Mouse (Mus musculus) midbrain, embryonic 11.5 days (tissue): ENCODE results near the gene Spop. TPM values are rescaled to one million over a fixed set of nuclear protein-coding genes. Genes with fewer than 3 reads are reported as not detected.

Experiments
- ATAC-seq: fragments of 200-750 bp; cut with Nextera tagmentation; 2 replicates; pipeline ENCODE4 v1.8.0; 2017; ENCODE audit warnings: moderate TSS enrichment, moderate library complexity; ENCODE audit not compliant: low FRiP score
- DNase-seq: peaks from one replicate; pipeline ENCODE4 v3.0.0; 2015; ENCODE audit warnings: low spot score; ENCODE audit errors: missing footprints
- H3K27ac ChIP-seq: fragments of 300-500 bp; sonication (generic); 2 replicates; pipeline ENCODE4 v1.5.1; 2014; ENCODE audit warnings: low read depth, low read length
- H3K27me3 ChIP-seq: fragments of 300-500 bp; sonication (generic); 2 replicates; pipeline ENCODE4 v1.6.1; 2014; ENCODE audit warnings: mild to moderate bottlenecking, low read length, moderate library complexity, mixed read lengths; ENCODE audit not compliant: control insufficient read depth, insufficient read depth
- H3K36me3 ChIP-seq: fragments of 300-500 bp; sonication (generic); 2 replicates; pipeline ENCODE4 v1.6.1; 2014; ENCODE audit warnings: mild to moderate bottlenecking, low read length, moderate library complexity, mixed read lengths; ENCODE audit not compliant: control insufficient read depth, insufficient read depth
- H3K4me1 ChIP-seq: fragments of 300-500 bp; sonication (generic); 2 replicates; pipeline ENCODE4 v1.6.1; 2014; ENCODE audit warnings: low read length; ENCODE audit not compliant: control insufficient read depth, insufficient read depth
- H3K4me2 ChIP-seq: fragments of 300-500 bp; sonication (generic); 2 replicates; pipeline ENCODE4 v1.6.1; 2014; ENCODE audit warnings: mild to moderate bottlenecking, moderate library complexity
- H3K4me3 ChIP-seq: fragments of 300-500 bp; sonication (generic); 2 replicates; pipeline ENCODE4 v1.5.1; 2014; ENCODE audit warnings: low read depth, low read length
- H3K9ac ChIP-seq: fragments of 300-500 bp; sonication (generic); 2 replicates; pipeline ENCODE4 v1.6.1; 2014; ENCODE audit warnings: low read length
- H3K9me3 ChIP-seq: fragments of 300-500 bp; sonication (generic); 2 replicates; pipeline ENCODE4 v1.6.1; 2016; ENCODE audit warnings: low read length; ENCODE audit not compliant: control insufficient read depth
- WGBS: fragments of 180-500 bp; shearing (Covaris S2); extraction: QIAGEN DNeasy Blood & Tissue Kit; methylation state at CpG from one replicate; pipeline ENCODE4 v1.1.7; 2014; 5-methylcytosine and 5-hydroxymethylcytosine counted together
- polyA plus RNA-seq: library from polyadenylated mRNA; unstranded; fragments of >200 nt; fragmentation: Nextera tagmentation; extraction: Ambion mirVana; gene quantifications from 2 replicates; pipeline ENCODE4 v1.2.1, GENCODE M21; 2014

Spop gene
- polyA plus RNA-seq, 1 experiment from 2014 or later, result 132 TPM

- H3K27me3 ChIP-seq, result no peaks in the 10 kb centered on the region
- H3K9me3 ChIP-seq, result no peaks in the 10 kb centered on the region
- WGBS, result 91% methylated on average over 2 of the region's 2 CpGs
- DNase-seq, result no peak
- no peaks in the 10 kb centered on the region for H3K4me1 ChIP-seq
- ATAC-seq, result no peak
- H3K4me2 ChIP-seq, result no peak overlapping the region
- no peaks in the 10 kb centered on the region for H3K36me3 ChIP-seq
- no peak overlapping the region for H3K27ac ChIP-seq
- no peak overlapping the region for H3K9ac ChIP-seq
- H3K4me3 ChIP-seq, result no peak overlapping the region
Measured at GRCm38 (mm10) chr11:95472942-95473341, 59.1 kb downstream of the Spop start.

- WGBS, result 90% methylated on average over 1 of the region's 1 CpGs
- Histone ChIP-seq H3K27me3 (no peaks in the 10 kb centered on the region), H3K36me3 (no peaks in the 10 kb centered on the region), H3K4me3 (no peak overlapping the region), H3K9ac (no peak overlapping the region), H3K4me2 (no peak overlapping the region), H3K4me1 (no peaks in the 10 kb centered on the region), H3K9me3 (no peaks in the 10 kb centered on the region), H3K27ac (no peak overlapping the region)
- ATAC-seq (no peak), DNase-seq (peak; percentile 35)
Measured at GRCm38 (mm10) chr11:95473456-95473855, 59.6 kb downstream of the Spop start.

- Histone ChIP-seq H3K4me2 (no peak overlapping the region), H3K36me3 (no peaks in the 10 kb centered on the region), H3K9me3 (no peaks in the 10 kb centered on the region), H3K4me3 (no peak overlapping the region), H3K27ac (no peak overlapping the region), H3K27me3 (no peaks in the 10 kb centered on the region), H3K4me1 (no peaks in the 10 kb centered on the region), H3K9ac (no peak overlapping the region)
- DNase-seq (peak; percentile 61), ATAC-seq (no peak)
- 94% methylated on average over 7 of the region's 7 CpGs for WGBS
Measured at GRCm38 (mm10) chr11:95476323-95476722, 62.4 kb downstream of the Spop start.

- Histone ChIP-seq H3K27ac (no peak overlapping the region), H3K4me2 (no peak overlapping the region), H3K9me3 (no peaks in the 10 kb centered on the region), H3K9ac (no peak overlapping the region), H3K27me3 (no peaks in the 10 kb centered on the region), H3K36me3 (no peaks in the 10 kb centered on the region), H3K4me1 (no peaks in the 10 kb centered on the region), H3K4me3 (no peak overlapping the region)
- DNase-seq (peak; percentile 56), ATAC-seq (no peak)
- 77% methylated on average over 4 of the region's 4 CpGs for WGBS
Measured at GRCm38 (mm10) chr11:95479458-95479857, 65.6 kb downstream of the Spop start.

GRCm38 (mm10) chr11:95480662-95481061, 66.8 kb downstream of the Spop start:
- ATAC-seq, result no peak
- Histone ChIP-seq H3K4me1 (no peaks in the 10 kb centered on the region), H3K9ac (no peak overlapping the region), H3K9me3 (no peaks in the 10 kb centered on the region), H3K27ac (no peak overlapping the region), H3K4me2 (no peak overlapping the region), H3K36me3 (peaks cover 2% of the 10 kb centered on the region; the same call in 1 of the 2 replicates), H3K27me3 (no peaks in the 10 kb centered on the region), H3K4me3 (no peak overlapping the region)
- DNase-seq, result peak; percentile 39
- WGBS, result 88% methylated on average over 4 of the region's 4 CpGs

DNA sequence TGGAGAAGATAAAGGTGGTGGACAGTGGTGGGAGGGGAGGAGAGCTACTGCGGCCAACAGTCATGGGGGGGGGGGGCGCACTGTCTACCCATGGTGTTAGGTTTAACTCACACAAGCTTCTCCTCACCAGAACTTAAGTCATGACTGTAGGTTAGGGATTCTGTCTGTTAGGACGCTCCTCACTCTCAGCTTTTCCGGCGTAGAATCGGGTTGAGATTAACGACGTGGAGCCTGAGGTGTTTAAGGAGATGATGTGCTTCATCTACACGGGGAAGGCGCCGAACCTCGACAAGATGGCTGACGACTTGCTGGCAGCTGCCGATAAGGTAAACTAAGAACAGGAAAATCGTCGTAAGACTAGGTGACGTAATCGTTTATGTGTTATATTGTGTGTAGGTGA, 71.8 kb downstream of the Spop start:
- no peak for ATAC-seq
- Histone ChIP-seq H3K9me3 (no peaks in the 10 kb centered on the region), H3K27me3 (no peaks in the 10 kb centered on the region), H3K9ac (no peak overlapping the region), H3K4me1 (no peaks in the 10 kb centered on the region), H3K4me3 (no peak overlapping the region), H3K36me3 (peaks cover 3% of the 10 kb centered on the region; the same call in 1 of the 2 replicates), H3K27ac (no peak overlapping the region), H3K4me2 (no peak overlapping the region)
- peak; percentile 78 for DNase-seq
- WGBS, result 96% methylated on average over 18 of the region's 18 CpGs

DNA sequence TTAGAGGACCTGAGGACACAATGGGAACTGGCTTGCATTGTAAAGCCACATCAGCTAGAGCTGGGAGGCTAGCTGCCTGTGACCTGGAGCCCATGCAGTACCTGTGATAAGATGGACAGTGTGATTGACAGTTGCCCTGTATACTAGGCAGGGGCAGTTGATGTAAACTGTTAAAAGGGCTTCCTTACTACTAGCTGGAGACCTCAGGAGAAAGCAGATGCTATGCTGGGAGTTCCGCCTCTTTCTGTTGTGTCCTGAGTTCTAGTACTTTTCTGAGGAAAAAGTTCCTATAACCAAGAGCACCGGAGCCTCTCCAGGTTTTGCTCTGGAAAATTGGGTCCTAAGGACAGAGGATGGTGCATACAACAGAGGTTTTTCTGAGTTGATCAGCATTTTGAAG, 73.4 kb downstream of the Spop start:
- Histone ChIP-seq H3K36me3 (peaks cover 9% of the 10 kb centered on the region), H3K4me3 (no peak overlapping the region)
- 95% methylated on average over 2 of the region's 2 CpGs for WGBS

DNA sequence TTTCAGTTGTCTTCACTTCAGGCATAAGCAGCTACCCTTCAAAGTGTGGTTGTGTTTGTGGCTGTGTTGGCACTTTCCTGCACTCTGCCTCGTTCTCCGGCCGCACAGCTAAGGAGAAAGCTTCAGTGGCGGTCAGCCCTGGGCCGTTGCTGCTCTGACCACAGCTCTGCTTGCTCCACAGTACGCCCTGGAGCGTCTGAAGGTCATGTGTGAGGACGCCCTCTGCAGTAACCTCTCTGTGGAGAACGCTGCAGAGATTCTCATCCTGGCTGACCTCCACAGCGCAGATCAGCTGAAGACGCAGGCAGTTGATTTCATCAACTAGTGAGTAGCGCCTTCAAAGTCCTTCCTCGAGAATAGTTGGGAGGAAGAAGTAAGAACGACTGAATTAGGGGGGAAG, 76.2 kb downstream of the Spop start:
- 85% methylated on average over 14 of the region's 14 CpGs for WGBS
- no peak overlapping the region for H3K4me2 ChIP-seq
- no peaks in the 10 kb centered on the region for H3K9me3 ChIP-seq
- H3K9ac ChIP-seq, result no peak overlapping the region
- H3K27ac ChIP-seq, result no peak overlapping the region
- ATAC-seq (no peak), DNase-seq (no peak)
- H3K27me3 ChIP-seq, result no peaks in the 10 kb centered on the region
- H3K36me3 ChIP-seq, result peaks cover 14% of the 10 kb centered on the region
- H3K4me3 ChIP-seq, result no peak overlapping the region
- no peaks in the 10 kb centered on the region for H3K4me1 ChIP-seq

More for the DNA sequence above, 73.4 kb downstream of the Spop start:
- no peaks in the 10 kb centered on the region for H3K9me3 ChIP-seq
- no peak overlapping the region for H3K27ac ChIP-seq
- H3K27me3 ChIP-seq, result no peaks in the 10 kb centered on the region
- no peak overlapping the region for H3K9ac ChIP-seq
- ATAC-seq (no peak), DNase-seq (peak; percentile 66)
- no peak overlapping the region for H3K4me2 ChIP-seq
- H3K4me1 ChIP-seq, result no peaks in the 10 kb centered on the region

GRCm38 (mm10) chr11:95492256-95492655, 78.4 kb downstream of the Spop start:
- no peak for DNase-seq
- no peak overlapping the region for H3K9ac ChIP-seq
- H3K27me3 ChIP-seq, result no peaks in the 10 kb centered on the region
- H3K4me2 ChIP-seq, result no peak overlapping the region
- no peaks in the 10 kb centered on the region for H3K9me3 ChIP-seq
- no peak overlapping the region for H3K27ac ChIP-seq
- no peaks in the 10 kb centered on the region for H3K4me1 ChIP-seq
- peaks cover 10% of the 10 kb centered on the region; the same call in 1 of the 2 replicates for H3K36me3 ChIP-seq
- no peak for ATAC-seq
- WGBS, result 79% methylated on average over 4 of the region's 4 CpGs
- no peak overlapping the region for H3K4me3 ChIP-seq

GRCm38 (mm10) chr11:95493010-95493409, 79.1 kb downstream of the Spop start:
- ATAC-seq (no peak), DNase-seq (no peak)
- Histone ChIP-seq H3K27ac (no peak overlapping the region), H3K9me3 (no peaks in the 10 kb centered on the region), H3K4me3 (no peak overlapping the region), H3K27me3 (no peaks in the 10 kb centered on the region), H3K36me3 (peaks cover 12% of the 10 kb centered on the region; the same call in 1 of the 2 replicates), H3K4me1 (no peaks in the 10 kb centered on the region), H3K4me2 (no peak overlapping the region), H3K9ac (no peak overlapping the region)
- WGBS, result 82% methylated on average over 4 of the region's 4 CpGs
